Mouse (Mus musculus) brown adipose tissue, adult 24 weeks (tissue): ENCODE data around the gene Usp9x. TPM values are rescaled to one million over a fixed set of nuclear protein-coding genes. Genes with fewer than 3 reads are reported as not detected.

Experiments
- polyA plus RNA-seq: library from polyadenylated mRNA; stranded (reverse); fragments of >200 nt; gene quantifications from 2 replicates; pipeline ENCODE4 v1.2.4, GENCODE M21; 2012; ENCODE audit not compliant: missing spikeins, insufficient read depth, insufficient read length

Gene Usp9x
- polyA plus RNA-seq, 1 experiment: 40.4 TPM

Other genes starting within 250 kb of the Usp9x start
- gene Ddx3x, start 209.5 kb downstream of the Usp9x start, polyA plus RNA-seq: 118 and 144 TPM in 2 replicates